Comparison of ENCODE assay signal across 11 mouse cellular contexts in genomic region chr1:51914095-51914494, GRCm38 (mm10). TPM values are rescaled to one million over a fixed set of nuclear protein-coding genes. Genes with fewer than 3 reads are reported as not detected.
DNase-seq lines count a peak whose midpoint lies in the region; ATAC-seq and TF ChIP-seq lines count a peak whose summit lies in the region.
"Had no signal": no experiment of that assay in that cellular context is flagged by ENCODE, and none has a peak within 500 bp of the region (broad histone marks: within the 10 kb centered on the region; RNA-seq: fewer than 3 reads in every experiment).

No protein-coding gene starts in this region.

- H3K79me2 ChIP-seq in heart, adult 2 months (replicated peaks; ENCODE audit: control insufficient read depth, insufficient read depth, low read length) = no peaks in the 10 kb centered on the region

- 52% methylated on average over 3 of the region's 3 CpGs for whole genome bisulfite sequencing in heart, adult 2 months
- WGBS in hindbrain, embryonic 13.5 days = 78% methylated on average over 3 of the region's 3 CpGs
- 86% methylated on average over 3 of the region's 3 CpGs for WGBS in midbrain, embryonic 12.5 days

- H3K27me3 ChIP-seq in heart, adult 2 months (ENCODE audit: control insufficient read depth, insufficient read depth, low read length) = no peaks in the 10 kb centered on the region
- no peaks in the 10 kb centered on the region for H3K27me3 ChIP-seq in hindbrain, embryonic 13.5 days
- H3K27me3 ChIP-seq in midbrain, embryonic 12.5 days = peaks cover 10% of the 10 kb centered on the region

- no peak for TF ChIP-seq CTCF in heart, adult 2 months (IDR thresholded peaks at IDR 0.05)

- ATAC-seq in hindbrain, embryonic 13.5 days (ENCODE audit: low FRiP score) = no peak
- no peak for ATAC-seq in midbrain, embryonic 12.5 days (ENCODE audit: low FRiP score, low read depth)

- peak overlapping the region; percentile 61 for H3K4me2 ChIP-seq in hindbrain, embryonic 13.5 days
- peak overlapping the region; percentile 63 for H3K4me2 ChIP-seq in midbrain, embryonic 12.5 days (replicated peaks)

- H3K27ac ChIP-seq in heart, adult 2 months = peak overlapping the region; percentile 92
- peak overlapping the region; percentile 28 for H3K27ac ChIP-seq in brown adipose tissue, adult 24 weeks (replicated peaks; ENCODE audit: low read depth, low read length)
- no peak overlapping the region for H3K27ac ChIP-seq in hindbrain, embryonic 13.5 days
- H3K27ac ChIP-seq in midbrain, embryonic 12.5 days (replicated peaks) = no peak overlapping the region
- H3K27ac ChIP-seq: macrophage had no signal

- no peak overlapping the region for H3K9ac ChIP-seq in heart, adult 2 months (ENCODE audit: low read depth, low read length)
- H3K9ac ChIP-seq in hindbrain, embryonic 13.5 days = no peak overlapping the region
- no peak overlapping the region for H3K9ac ChIP-seq in midbrain, embryonic 12.5 days (replicated peaks)

- no peaks in the 10 kb centered on the region; the same call in 1 of the 2 replicates for H3K36me3 ChIP-seq in heart, adult 2 months (ENCODE audit: control insufficient read depth, insufficient read depth, low read length)
- H3K36me3 ChIP-seq in hindbrain, embryonic 13.5 days = no peaks in the 10 kb centered on the region
- H3K36me3 ChIP-seq in midbrain, embryonic 12.5 days = no peaks in the 10 kb centered on the region

- no peaks in the 10 kb centered on the region for H3K9me3 ChIP-seq in hindbrain, embryonic 13.5 days
- no peaks in the 10 kb centered on the region for H3K9me3 ChIP-seq in midbrain, embryonic 12.5 days

- intact Hi-C loops in heart, adult 2 months (cut with DNase I) = loop anchor here (2.0 to 5.0 kb wide), 3 partner anchors 21 to 133 kb away; no protein-coding TSS in a partner anchor

- H3K4me3 ChIP-seq in heart, adult 2 months = peak overlapping the region; percentile 21; the same call in 1 of the 2 replicates
- peak overlapping the region; percentile 78 for H3K4me3 ChIP-seq in brown adipose tissue, adult 24 weeks (ENCODE audit: insufficient read depth, low read depth, low read length)
- peak overlapping the region; percentile 86; the same call in 1 of the 2 replicates for H3K4me3 ChIP-seq in hindbrain, embryonic 13.5 days
- H3K4me3 ChIP-seq in midbrain, embryonic 12.5 days = peak overlapping the region; percentile 83; the same call in 1 of the 2 replicates

- TF ChIP-seq EP300 in heart, adult 2 months (IDR thresholded peaks at IDR 0.05; ENCODE audit: insufficient read depth, low read depth, low read length) = no peak

- TF ChIP-seq POLR2A in heart, adult 2 months (IDR thresholded peaks at IDR 0.05; ENCODE audit: insufficient read depth, low read depth, low read length) = no peak

- no peak for DNase-seq in heart, adult 2 months
- DNase-seq in heart, adult 8-10 months (ENCODE audit: low spot score) = no peak
- DNase-seq in gastrocnemius, postnatal 4 days (ENCODE audit: low spot score in 2 of 2) = no peak
- DNase-seq in right cerebral cortex, postnatal 4 days = no peak
- no peak for DNase-seq in adrenal gland, postnatal 14 days
- DNase-seq: cerebellum, postnatal 36 days; right cerebral cortex, postnatal 25 days had no signal

- peaks cover 8% of the 10 kb centered on the region for H3K4me1 ChIP-seq in heart, adult 2 months (ENCODE audit: control insufficient read depth, insufficient read depth, low read length)
- H3K4me1 ChIP-seq in brown adipose tissue, adult 24 weeks (ENCODE audit: control insufficient read depth, insufficient read depth, insufficient read length, low read length) = peaks cover 24% of the 10 kb centered on the region
- H3K4me1 ChIP-seq in hindbrain, embryonic 13.5 days (replicated peaks) = peaks cover 53% of the 10 kb centered on the region
- H3K4me1 ChIP-seq in midbrain, embryonic 12.5 days = peaks cover 30% of the 10 kb centered on the region

RNA-seq across cellular contexts. Expression of gene Myo1b, which starts 1.8 kb away (rescaled TPM):
- 10 to 100 TPM; 29.6 to 30.1 TPM for total RNA-seq in heart, adult 2 months (2021)
- polyA plus RNA-seq in heart, adult 2 months (2012; rRNA removed) = 5.5 and 11.4 TPM in 2 replicates
- total RNA-seq in heart, adult 8-10 months (2022) = 10 to 100 TPM; 20.4 to 24.5 (median 20.7) TPM
- 4.4 and 9.1 TPM in 2 replicates for polyA plus RNA-seq in brown adipose tissue, adult 24 weeks (2012; ENCODE audit: insufficient read depth, insufficient read length, missing spikeins)
- 78.7 and 87.9 TPM in 2 replicates for polyA plus RNA-seq in hindbrain, embryonic 13.5 days (2015; fragmentation: Nextera tagmentation; extraction: Ambion mirVana)
- 111 and 115 TPM in 2 replicates for polyA plus RNA-seq in midbrain, embryonic 12.5 days (2016; fragmentation: Nextera tagmentation; extraction: Ambion mirVana)
- total RNA-seq in gastrocnemius, postnatal 4 days (2021) = 10 to 100 TPM; 58.0 to 63.4 TPM
- 88.4 and 101 TPM in 2 replicates for total RNA-seq in adrenal gland, postnatal 14 days (2021)

Comparison
In these comparisons a context has a peak if more than half of its experiments do, and no peak if none do; other contexts are left out.
1. H3K27ac ChIP-seq: peak in heart, adult 2 months (single experiment) and brown adipose tissue, adult 24 weeks (single experiment); none in hindbrain, embryonic 13.5 days (single experiment) and midbrain, embryonic 12.5 days (single experiment).
2. H3K4me3 ChIP-seq: peak in every context shown above with its lines; median percentile 86 in hindbrain, embryonic 13.5 days; 83 in midbrain, embryonic 12.5 days; 78 in brown adipose tissue, adult 24 weeks; 21 in heart, adult 2 months.